Mouse (Mus musculus): ENCODE results near the gene Cldn14.
"Not testable (repeated sequence)": the region's sequence is repeated elsewhere in the genome, so short reads cannot be mapped to it uniquely, and the experiment has no call there.

Cldn14 gene

GRCm38 (mm10) chr16:94006706-94007665 lies 1.7 kb downstream of the Cldn14 start:
- no peak for DNase-seq (ENCODE audit: low spot score in 2 of 2)

DNA sequence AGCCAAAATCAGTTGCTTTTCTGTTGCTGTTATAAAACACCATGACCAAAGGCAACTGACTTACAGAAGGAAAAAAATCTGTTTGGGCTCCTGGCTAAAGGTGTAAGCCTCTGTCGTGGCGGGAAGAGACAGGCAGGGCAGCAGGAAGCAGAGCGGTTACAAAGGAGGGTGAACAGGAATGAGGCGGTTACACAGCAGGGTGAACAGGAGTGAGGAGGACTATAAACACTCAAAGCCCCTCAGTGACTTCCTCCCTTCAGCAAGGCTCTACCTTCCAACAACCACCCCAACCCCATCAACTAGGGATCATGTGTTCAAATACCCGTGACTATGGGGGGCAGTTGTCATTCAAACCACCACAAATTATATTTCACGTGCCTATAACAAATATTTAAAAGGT lies 5.2 kb downstream of the Cldn14 start:
- DNase-seq (ENCODE audit: low spot score in 2 of 2), result no peak

- no peak for DNase-seq (ENCODE audit: low spot score in 2 of 2)
Observed at GRCm38 (mm10) chr16:94001366-94001765, 7.3 kb downstream of the Cldn14 start.

DNA sequence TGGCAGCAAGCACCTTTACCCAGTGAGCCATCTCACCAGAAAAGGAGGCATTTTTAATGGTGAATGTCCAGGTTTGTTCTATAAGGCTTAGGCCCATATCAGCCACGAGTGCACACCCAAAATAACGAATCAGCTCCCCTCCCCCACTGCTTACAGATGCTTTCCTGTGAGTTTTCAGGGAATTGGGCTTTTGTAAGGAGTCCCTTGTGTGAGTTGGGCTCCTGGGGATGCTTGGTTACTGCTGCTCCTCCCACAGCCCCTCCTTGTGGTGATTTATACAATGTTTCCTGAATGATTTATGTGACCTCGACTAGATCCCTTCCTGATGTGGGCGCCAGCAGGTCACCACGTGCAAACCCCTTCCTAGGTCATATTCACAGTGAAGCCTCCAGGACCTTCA lies 9.7 kb downstream of the Cldn14 start:
- no peak for DNase-seq (ENCODE audit: low spot score in 2 of 2)

DNA sequence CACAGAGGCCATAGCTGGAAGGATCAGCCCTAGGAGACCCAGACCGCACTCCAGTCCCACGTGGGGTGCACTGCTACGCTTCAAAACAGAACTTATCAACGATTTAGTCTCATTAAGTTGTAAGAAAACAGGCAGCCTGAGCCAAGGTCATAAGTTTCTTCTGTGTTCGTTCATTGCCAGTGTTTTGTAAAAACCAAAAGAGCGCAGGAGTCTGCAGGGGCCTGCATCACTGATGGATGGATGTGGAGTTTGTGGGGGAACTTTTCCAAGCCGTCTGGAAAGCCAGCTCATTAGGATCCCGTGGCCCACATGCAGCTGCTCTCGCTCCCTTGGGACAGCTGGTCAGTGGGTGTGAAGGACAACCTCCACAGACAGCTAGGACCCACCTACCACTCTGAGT lies 25.1 kb downstream of the Cldn14 start:
- DNase-seq (ENCODE audit: low spot score in 2 of 2), result peak in 1 of 2 experiments; percentile 49

GRCm38 (mm10) chr16:93982341-93982740 lies 26.3 kb downstream of the Cldn14 start:
- DNase-seq (ENCODE audit: low spot score in 2 of 2), result no peak

DNA sequence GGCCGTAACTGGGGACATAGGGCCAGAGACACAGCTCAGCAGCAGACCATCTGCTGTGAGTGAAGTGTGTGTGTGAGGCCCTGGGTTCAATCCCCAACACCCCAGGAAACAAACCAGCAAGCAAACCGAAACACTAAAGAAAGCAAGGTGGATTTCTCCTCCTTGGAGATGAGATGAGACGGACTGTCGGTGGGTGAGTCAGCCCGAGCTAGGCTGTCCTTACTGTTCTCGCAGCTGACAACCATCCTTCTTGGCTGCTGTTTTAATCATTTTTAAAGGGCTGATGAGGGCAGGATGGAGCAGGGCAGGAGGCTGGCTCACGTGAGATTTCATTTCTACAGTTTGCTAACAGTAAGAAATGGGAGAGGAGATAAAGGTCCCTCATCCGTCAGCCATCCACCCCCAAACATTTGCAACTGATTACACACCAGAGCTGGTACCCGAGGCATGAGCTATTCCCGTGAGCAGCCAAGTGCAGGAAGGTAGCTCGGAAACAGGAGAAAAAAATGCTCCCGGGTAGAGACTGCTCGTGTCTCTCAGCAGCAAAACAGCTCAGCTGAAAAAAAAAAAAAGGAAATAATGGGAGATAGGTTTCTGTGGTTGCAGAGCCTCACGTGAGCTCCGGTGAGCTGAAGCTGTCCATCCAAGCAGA lies 27.3 kb downstream of the Cldn14 start:
- DNase-seq (ENCODE audit: low spot score in 2 of 2), result no peak

DNA sequence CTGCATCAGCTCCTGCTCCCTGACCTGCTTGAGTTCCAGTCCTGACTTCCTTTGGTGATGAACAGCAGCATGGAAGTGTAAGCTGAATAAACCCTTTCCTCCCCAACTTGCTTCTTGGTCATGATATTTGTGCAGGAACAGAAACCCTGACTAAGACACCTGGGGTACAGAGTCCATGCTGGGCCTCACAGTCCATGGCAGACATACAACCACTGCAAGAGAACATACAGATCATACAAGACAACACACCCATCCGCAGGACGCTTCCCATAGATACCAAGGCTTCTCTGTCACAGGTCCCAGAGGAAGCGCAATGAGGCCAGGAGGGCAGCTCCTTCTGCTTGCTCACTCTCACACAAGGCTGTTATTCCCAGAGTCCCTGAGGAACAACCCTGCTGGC lies 28.3 kb downstream of the Cldn14 start:
- DNase-seq (ENCODE audit: low spot score in 2 of 2), result not testable (repeated sequence)

DNA sequence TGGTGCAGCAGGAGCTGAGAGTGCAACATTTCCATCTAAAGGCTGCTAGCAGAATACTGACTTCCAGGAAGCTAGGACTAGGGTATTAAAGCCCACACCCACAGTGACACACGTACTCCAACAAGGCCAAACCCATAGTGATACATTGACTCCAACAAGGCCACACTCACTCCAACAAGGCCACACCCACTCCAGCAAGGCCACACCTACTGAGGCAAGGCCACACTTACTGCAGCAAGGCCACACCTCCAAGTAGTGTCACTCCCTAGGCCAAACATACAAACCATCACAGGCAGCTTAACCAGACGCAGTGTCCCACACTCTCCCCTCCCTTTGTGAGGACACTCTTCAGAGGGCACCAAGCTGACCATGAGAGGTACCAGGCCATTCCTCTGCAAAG lies 29.3 kb downstream of the Cldn14 start:
- DNase-seq (ENCODE audit: low spot score in 2 of 2), result no peak

- no peak for DNase-seq (ENCODE audit: low spot score in 2 of 2)
Observed at GRCm38 (mm10) chr16:93977587-93977986, 31.1 kb downstream of the Cldn14 start.

- DNase-seq (ENCODE audit: low spot score in 2 of 2), result no peak
Observed at GRCm38 (mm10) chr16:93976907-93977306, 31.7 kb downstream of the Cldn14 start.

DNA sequence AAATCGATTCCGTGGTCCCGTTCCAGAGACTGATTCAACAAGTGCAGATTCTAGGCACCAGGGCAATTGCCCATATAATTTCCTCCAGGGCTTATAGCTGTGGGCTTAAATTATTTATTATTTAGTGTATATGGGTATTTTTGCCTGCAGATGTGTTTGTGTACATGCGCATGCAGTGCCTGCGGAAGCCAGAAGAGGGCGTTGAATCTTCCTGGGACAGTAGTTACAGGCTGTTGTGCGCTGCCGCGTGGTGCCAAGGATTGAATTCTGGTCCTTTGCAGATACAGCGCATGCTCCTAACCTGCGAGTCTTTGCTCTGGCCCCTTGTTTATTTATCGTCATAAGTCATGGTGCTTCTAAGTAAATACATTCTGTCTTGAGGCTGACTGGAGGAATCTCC lies 33.2 kb downstream of the Cldn14 start:
- DNase-seq (ENCODE audit: low spot score in 2 of 2), result no peak

DNA sequence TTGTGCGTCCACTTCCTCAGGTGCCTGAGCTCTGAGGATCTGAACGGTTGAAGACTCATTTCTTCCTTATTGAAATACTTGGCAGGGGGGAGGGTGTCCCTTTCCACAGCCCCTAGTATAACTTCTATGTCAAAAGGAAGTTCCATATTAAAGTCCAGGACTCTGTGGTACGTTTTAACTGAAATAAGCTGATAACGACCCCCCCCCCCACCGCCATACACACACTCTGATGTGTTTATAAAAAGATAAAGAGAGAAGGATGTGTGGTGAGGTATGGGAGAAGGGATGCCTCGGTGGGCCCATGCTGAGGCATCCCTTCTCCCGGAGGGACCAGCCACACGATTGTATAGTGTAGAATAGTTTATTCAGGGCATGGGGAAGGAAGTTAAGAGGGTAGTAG lies 34.4 kb downstream of the Cldn14 start:
- DNase-seq (ENCODE audit: low spot score in 2 of 2), result no peak

GRCm38 (mm10) chr16:93973554-93973953 lies 35.1 kb downstream of the Cldn14 start:
- no peak for DNase-seq (ENCODE audit: low spot score in 2 of 2)

DNA sequence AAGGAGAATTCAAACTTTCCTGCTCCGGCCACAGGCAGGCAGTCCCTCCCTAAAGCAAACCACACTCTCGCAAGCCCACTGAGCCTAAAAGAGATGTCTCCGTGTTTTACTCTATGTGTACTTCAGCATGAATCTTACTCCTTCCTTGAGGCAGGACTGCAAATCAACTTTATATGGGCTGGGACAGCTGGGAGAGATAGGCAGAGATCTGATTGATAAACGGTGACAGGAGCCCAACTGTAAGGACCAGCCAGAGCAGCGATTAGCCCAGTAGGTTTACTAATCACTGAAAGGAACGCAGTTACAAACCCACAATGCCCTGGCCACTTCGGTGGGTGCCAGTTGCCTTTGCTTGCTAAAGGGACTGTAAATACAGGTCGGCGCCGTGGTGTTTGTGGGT lies 35.5 kb downstream of the Cldn14 start:
- DNase-seq (ENCODE audit: low spot score in 2 of 2), result no peak

- no peak for DNase-seq (ENCODE audit: low spot score in 2 of 2)
Observed at GRCm38 (mm10) chr16:93971046-93971445, 37.6 kb downstream of the Cldn14 start.

- DNase-seq (ENCODE audit: low spot score in 2 of 2), result no peak
Observed at GRCm38 (mm10) chr16:93967893-93968292, 40.7 kb downstream of the Cldn14 start.

GRCm38 (mm10) chr16:93962283-93962682 lies 46.4 kb downstream of the Cldn14 start:
- no peak for DNase-seq (ENCODE audit: low spot score in 2 of 2)

DNA sequence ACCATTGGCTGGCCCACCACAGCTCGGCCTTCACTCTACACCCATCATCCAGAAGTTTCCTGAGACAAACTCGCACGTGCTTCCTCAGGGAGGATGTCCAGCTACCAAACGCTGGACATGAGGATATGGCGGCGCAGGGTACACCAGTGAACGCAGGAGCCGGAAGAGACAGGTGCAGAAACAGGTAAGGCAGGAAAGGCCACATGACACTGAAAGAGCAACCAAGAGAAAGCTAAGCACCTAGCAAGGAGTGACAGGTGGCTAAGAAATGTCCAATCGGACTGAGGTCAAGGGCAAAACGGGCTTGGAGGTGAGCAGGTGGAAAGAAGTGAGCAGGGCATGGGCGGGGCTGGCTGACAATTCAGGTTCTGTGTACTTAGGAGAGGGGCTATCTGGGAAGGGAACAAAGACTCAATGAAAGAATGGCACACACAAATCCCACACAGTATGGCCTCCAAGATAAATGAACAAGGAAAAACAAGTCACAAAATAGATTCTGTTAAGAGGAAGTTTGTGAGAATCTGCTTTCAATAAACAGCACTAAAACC lies 47.5 kb downstream of the Cldn14 start:
- no peak for DNase-seq (ENCODE audit: low spot score in 2 of 2)

DNA sequence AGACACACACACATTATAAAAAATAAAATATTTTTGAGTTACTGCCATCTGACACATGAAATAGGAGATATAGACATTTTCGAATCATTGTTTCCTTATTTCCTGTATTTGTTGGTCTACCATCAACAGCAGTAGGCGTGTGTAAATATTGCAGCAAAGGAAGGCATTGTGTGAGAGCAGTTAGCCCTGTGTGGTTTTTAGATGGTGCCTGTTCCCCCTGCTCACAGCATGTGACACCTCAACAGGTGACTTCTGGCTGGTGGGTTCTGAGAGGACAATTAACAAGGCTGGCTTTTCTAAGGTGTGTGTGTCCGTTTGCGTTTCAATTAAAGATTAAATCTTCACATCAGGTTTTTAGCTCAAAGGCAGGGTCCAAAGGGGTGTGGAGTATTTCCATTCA lies 48.1 kb downstream of the Cldn14 start:
- DNase-seq (ENCODE audit: low spot score in 2 of 2), result no peak

GRCm38 (mm10) chr16:93957402-93957801 lies 51.2 kb downstream of the Cldn14 start:
- no peak for DNase-seq (ENCODE audit: low spot score in 2 of 2)

- DNase-seq (ENCODE audit: low spot score in 2 of 2), result no peak
Observed at GRCm38 (mm10) chr16:93956986-93957385, 51.7 kb downstream of the Cldn14 start.

GRCm38 (mm10) chr16:93947396-93947795 lies 61.2 kb downstream of the Cldn14 start:
- no peak for DNase-seq (ENCODE audit: low spot score in 2 of 2)
